Mouse (Mus musculus): ENCODE data around the gene D330045A20Rik.
A peak's percentile ranks its signal among the peaks of the same experiment; 100 is the strongest.
"Not testable (repeated sequence)": the region's sequence is repeated elsewhere in the genome, so short reads cannot be mapped to it uniquely, and the experiment has no call there.

Gene D330045A20Rik

GRCm38 (mm10) chrX:139480022-139480894 is at the start of gene D330045A20Rik:
TSS of gene D330045A20Rik (plus strand) at chrX:139480367.
- peak in 1 of 2 experiments; percentile 8 for DNase-seq (ENCODE audit: low spot score in 2 of 2)

GRCm38 (mm10) chrX:139432550-139432949 is 47.6 kb upstream of the D330045A20Rik start:
- DNase-seq (ENCODE audit: low spot score in 2 of 2): no peak

GRCm38 (mm10) chrX:139435202-139435601 is 45.0 kb upstream of the D330045A20Rik start:
- no peak for DNase-seq (ENCODE audit: low spot score in 2 of 2)

- DNase-seq (ENCODE audit: low spot score in 2 of 2): not testable (repeated sequence)
Measured at GRCm38 (mm10) chrX:139441057-139441456, 39.1 kb upstream of the D330045A20Rik start.

GRCm38 (mm10) chrX:139456812-139457211 is 23.4 kb upstream of the D330045A20Rik start:
- no peak for DNase-seq (ENCODE audit: low spot score in 2 of 2)

DNA sequence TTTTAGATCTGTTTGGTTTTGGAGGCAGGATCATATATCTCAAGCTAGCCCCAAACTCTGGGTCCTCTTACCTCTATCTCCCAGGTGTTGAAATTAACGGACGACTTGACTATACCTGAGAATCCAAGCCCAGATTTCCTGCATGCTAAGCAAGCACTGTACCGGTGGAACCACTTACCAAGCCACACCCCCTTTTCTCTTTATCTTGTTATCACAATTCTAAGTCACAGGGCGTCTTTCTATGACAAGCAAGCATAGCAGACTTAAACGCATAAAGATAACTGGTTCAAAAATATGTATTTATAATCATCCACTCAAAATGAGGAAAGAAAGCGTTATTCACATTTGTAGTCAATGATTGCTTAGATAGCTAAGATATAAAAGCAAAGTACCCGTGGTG is 1.9 kb downstream of the D330045A20Rik start:
- no peak for DNase-seq (ENCODE audit: low spot score in 2 of 2)

- no peak for DNase-seq (ENCODE audit: low spot score in 2 of 2)
Measured at GRCm38 (mm10) chrX:139484974-139485373, 4.8 kb downstream of the D330045A20Rik start.

DNA sequence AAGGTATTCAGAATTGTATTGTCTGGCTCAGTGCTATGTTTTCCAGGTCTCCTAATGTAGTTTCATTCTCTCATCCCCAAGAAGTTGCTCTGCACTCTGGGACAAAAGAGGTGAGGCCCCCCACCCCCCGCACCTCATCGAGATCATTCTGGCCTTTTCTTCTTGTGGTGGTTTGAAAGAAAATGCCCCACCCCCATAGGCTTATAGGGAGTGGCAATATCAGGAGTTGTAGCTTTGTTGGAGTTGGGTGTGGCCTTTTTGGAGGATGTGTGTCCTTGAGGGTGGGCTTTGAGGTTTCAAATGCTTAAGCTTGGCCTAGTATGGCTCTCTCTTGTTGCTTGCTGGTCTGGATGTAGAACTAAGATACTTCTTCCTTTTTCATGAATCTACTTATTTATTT is 36.0 kb downstream of the D330045A20Rik start:
- DNase-seq (ENCODE audit: low spot score in 2 of 2): no peak

GRCm38 (mm10) chrX:139519251-139519650 is 39.1 kb downstream of the D330045A20Rik start:
- DNase-seq (ENCODE audit: low spot score in 2 of 2): no peak

- DNase-seq (ENCODE audit: low spot score in 2 of 2): no peak
Measured at GRCm38 (mm10) chrX:139524303-139525091, 44.3 kb downstream of the D330045A20Rik start.

- no peak for DNase-seq (ENCODE audit: low spot score in 2 of 2)
Measured at GRCm38 (mm10) chrX:139525724-139526123, 45.6 kb downstream of the D330045A20Rik start.

DNA sequence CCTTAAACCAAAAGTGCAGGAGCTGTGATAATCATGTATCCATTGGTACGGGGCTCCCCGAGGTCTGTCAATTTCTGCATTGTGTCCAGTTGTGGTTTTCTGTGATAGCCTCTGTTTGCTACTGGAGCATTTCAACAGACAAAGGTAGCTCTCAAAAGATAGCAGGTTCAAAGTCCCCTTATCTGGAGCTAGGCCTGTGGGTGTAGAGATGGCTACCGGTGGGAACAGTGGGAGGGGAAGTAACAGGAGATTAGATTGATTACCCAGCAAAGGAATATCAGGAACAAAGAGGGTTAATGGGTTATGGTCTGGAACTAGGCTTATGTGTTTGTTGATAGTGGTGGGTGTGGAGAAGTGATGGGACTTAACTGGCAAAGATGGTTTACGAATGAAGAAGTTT is 46.8 kb downstream of the D330045A20Rik start:
- DNase-seq (ENCODE audit: low spot score in 2 of 2): no peak

DNA sequence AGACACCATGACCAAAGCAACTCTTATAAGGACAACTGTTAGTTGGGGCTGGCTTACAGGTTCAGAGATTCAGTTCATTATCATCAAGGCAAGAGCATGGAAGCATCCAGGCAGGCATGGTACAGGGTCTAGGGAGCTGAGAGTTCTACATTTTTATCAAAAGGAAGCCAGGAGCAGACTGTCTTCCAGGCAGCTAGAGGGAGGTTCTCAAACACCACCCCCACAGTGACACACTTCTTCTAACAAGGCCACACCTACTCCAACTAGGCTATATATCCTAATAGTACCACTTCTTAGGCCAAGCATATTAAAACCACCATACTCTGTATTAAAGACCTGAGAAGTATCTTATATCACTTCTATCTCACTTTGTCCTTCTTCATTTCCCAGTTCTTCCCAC is 49.5 kb downstream of the D330045A20Rik start:
- DNase-seq (ENCODE audit: low spot score in 2 of 2): no peak

GRCm38 (mm10) chrX:139532293-139532692 is 52.1 kb downstream of the D330045A20Rik start:
- no peak for DNase-seq (ENCODE audit: low spot score in 2 of 2)

DNA sequence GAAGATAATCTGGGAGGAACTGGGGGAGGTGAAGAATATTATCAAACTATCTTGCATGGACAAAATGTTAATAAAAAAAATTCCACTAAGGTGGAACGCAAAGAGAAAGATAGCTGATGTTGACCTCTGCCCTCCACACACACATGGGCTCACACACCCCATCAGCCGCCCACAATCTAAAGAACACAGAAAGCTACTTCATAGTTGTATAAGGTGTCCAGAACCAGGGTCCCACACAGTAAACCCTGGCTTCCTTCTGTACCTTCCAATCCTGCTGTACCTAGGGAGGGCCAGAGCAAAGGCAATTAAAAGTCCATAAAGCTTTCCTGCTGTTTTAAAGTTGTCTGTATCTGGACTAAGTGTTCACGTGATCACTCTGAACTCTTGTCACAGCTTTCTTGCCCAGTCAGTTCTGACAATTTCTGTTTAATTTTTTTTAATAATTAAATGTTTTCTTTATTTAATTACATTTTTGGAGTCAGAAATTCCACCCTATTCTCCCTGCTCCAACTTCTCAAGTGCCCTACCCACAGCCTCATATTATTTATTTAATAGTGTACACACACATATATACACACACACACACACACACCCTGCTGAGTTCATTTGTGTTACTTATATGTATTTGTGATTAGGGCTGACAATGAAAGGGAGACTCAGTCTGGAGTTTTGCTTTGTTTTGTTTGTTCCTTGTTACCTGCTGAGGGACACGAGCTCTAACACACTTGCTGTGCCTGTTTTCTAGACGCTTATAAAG is 57.7 kb downstream of the D330045A20Rik start:
- no peak for DNase-seq (ENCODE audit: low spot score in 2 of 2)

GRCm38 (mm10) chrX:139543726-139544125 is 63.6 kb downstream of the D330045A20Rik start:
- no peak for DNase-seq (ENCODE audit: low spot score in 2 of 2)

GRCm38 (mm10) chrX:139550456-139550855 is 70.3 kb downstream of the D330045A20Rik start:
- DNase-seq (ENCODE audit: low spot score in 2 of 2): no peak

DNA sequence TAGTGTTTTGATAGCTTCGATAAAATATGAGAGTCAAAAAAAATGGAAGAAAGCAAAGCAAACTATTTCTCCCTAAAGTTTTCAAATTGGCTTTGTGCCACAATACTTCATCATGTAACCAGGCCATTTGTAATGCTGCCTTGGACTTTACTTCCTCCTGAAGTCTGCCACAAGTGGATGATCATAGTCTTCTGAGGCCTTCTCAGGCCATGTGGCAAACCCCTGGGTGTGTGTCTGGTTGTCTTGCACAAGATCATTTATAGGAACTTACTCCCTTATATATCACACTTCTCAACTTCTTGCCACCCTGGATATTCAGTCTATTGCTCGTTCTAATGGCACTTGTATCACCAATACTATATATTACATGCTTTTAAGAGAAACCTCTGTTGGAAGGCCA is 71.9 kb downstream of the D330045A20Rik start:
- no peak for DNase-seq (ENCODE audit: low spot score in 2 of 2)

GRCm38 (mm10) chrX:139562255-139562924 is 82.2 kb downstream of the D330045A20Rik start:
- no peak for DNase-seq (ENCODE audit: low spot score in 2 of 2)

DNA sequence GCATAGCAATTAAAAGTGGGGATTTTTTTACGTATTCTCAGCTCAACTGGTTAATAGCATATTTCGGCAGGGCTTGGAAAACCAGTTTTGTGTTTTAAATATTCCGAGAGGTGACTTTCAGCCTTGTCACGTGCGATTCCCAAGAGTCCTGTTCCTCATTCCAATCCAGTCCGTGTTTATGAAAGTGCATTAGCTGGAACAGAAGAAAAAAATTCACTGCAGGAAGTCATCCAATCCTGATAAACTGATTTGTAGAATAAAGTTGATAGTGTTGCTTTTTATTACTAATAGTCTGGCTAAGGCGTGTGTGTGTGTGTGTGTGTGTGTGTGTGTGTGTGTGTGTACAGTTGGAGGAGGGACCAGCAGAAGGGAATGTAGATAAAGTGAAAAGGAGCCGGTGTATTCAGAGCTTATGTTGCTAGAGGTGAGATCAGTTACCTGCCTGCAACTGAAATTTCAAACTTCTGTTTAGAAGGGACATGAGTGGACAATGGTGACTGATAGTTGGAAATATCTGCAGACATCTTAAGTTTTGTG is 82.8 kb downstream of the D330045A20Rik start, which contains the start of gene Rnf128:
Gene Rnf128 (plus strand): TSS at position 392 of the 537 bp plus-strand sequence.
- no peak for DNase-seq (ENCODE audit: low spot score in 2 of 2)

- DNase-seq (ENCODE audit: low spot score in 2 of 2): no peak
Measured at GRCm38 (mm10) chrX:139570054-139570453, 89.9 kb downstream of the D330045A20Rik start.
